Mouse (Mus musculus): ENCODE measurements around the gene Lekr1.

The Lekr1 gene

GRCm38 (mm10) chr3:65665977-65666766 lies at the start of gene Lekr1:
Gene Lekr1, plus strand, starts transcription at chr3:65666228.
- DNase-seq (ENCODE audit: low spot score) = peak; percentile 58

GRCm38 (mm10) chr3:65617507-65617906 lies 48.5 kb upstream of the Lekr1 start:
- DNase-seq (ENCODE audit: low spot score) = no peak

GRCm38 (mm10) chr3:65619340-65619739 lies 46.7 kb upstream of the Lekr1 start:
- DNase-seq (ENCODE audit: low spot score) = no peak

GRCm38 (mm10) chr3:65623057-65623456 lies 43.0 kb upstream of the Lekr1 start:
- no peak for DNase-seq (ENCODE audit: low spot score)

- peak; percentile 64 for DNase-seq (ENCODE audit: low spot score)
These were observed 40.3 kb upstream of the Lekr1 start for GRCm38 (mm10) chr3:65625496-65626289.

- peak; percentile 64 for DNase-seq (ENCODE audit: low spot score)
These were observed 39.6 kb upstream of the Lekr1 start for GRCm38 (mm10) chr3:65626290-65626914.

- no peak for DNase-seq (ENCODE audit: low spot score)
These were observed 38.9 kb upstream of the Lekr1 start for GRCm38 (mm10) chr3:65627021-65627706.

GRCm38 (mm10) chr3:65627707-65628028 lies 38.4 kb upstream of the Lekr1 start:
- no peak for DNase-seq (ENCODE audit: low spot score)

- no peak for DNase-seq (ENCODE audit: low spot score)
These were observed 36.4 kb upstream of the Lekr1 start for GRCm38 (mm10) chr3:65629565-65630112.

- no peak for DNase-seq (ENCODE audit: low spot score)
These were observed 32.4 kb upstream of the Lekr1 start for GRCm38 (mm10) chr3:65633604-65634003.

- DNase-seq (ENCODE audit: low spot score) = peak; percentile 36
These were observed 30.0 kb upstream of the Lekr1 start for GRCm38 (mm10) chr3:65635983-65636382.

GRCm38 (mm10) chr3:65637313-65637712 lies 28.7 kb upstream of the Lekr1 start:
- DNase-seq (ENCODE audit: low spot score) = no peak

GRCm38 (mm10) chr3:65638896-65639295 lies 27.1 kb upstream of the Lekr1 start:
- no peak for DNase-seq (ENCODE audit: low spot score)

GRCm38 (mm10) chr3:65639454-65640014 lies 26.5 kb upstream of the Lekr1 start:
- DNase-seq (ENCODE audit: low spot score) = no peak

GRCm38 (mm10) chr3:65642959-65643358 lies 23.1 kb upstream of the Lekr1 start:
- no peak for DNase-seq (ENCODE audit: low spot score)

GRCm38 (mm10) chr3:65643654-65644053 lies 22.4 kb upstream of the Lekr1 start:
- DNase-seq (ENCODE audit: low spot score) = no peak

GRCm38 (mm10) chr3:65647592-65647991 lies 18.4 kb upstream of the Lekr1 start:
- no peak for DNase-seq (ENCODE audit: low spot score)

- no peak for DNase-seq (ENCODE audit: low spot score)
These were observed 17.1 kb upstream of the Lekr1 start for GRCm38 (mm10) chr3:65648913-65649312.

- no peak for DNase-seq (ENCODE audit: low spot score)
These were observed 15.7 kb upstream of the Lekr1 start for GRCm38 (mm10) chr3:65650156-65650815.

GRCm38 (mm10) chr3:65654541-65655206 lies 11.4 kb upstream of the Lekr1 start:
- no peak for DNase-seq (ENCODE audit: low spot score)

- DNase-seq (ENCODE audit: low spot score) = no peak
These were observed 9.6 kb upstream of the Lekr1 start for GRCm38 (mm10) chr3:65656451-65656850.

Measured in adipocyte (in vitro differentiated cells).